Mouse (Mus musculus): Measurements from ENCODE around the gene Sytl1. TPM values are rescaled to one million over a fixed set of nuclear protein-coding genes. Genes with fewer than 3 reads are reported as not detected.

Gene Sytl1
- 0.12 and 2.3 TPM in 2 replicates for polyA plus RNA-seq (2015; fragmentation: Nextera tagmentation; extraction: Ambion mirVana)

GRCm38 (mm10) chr4:133262882-133263281 is at the start of gene Sytl1:
Gene Sytl1, minus strand, starts transcription at chr4:133263113.

DNA sequence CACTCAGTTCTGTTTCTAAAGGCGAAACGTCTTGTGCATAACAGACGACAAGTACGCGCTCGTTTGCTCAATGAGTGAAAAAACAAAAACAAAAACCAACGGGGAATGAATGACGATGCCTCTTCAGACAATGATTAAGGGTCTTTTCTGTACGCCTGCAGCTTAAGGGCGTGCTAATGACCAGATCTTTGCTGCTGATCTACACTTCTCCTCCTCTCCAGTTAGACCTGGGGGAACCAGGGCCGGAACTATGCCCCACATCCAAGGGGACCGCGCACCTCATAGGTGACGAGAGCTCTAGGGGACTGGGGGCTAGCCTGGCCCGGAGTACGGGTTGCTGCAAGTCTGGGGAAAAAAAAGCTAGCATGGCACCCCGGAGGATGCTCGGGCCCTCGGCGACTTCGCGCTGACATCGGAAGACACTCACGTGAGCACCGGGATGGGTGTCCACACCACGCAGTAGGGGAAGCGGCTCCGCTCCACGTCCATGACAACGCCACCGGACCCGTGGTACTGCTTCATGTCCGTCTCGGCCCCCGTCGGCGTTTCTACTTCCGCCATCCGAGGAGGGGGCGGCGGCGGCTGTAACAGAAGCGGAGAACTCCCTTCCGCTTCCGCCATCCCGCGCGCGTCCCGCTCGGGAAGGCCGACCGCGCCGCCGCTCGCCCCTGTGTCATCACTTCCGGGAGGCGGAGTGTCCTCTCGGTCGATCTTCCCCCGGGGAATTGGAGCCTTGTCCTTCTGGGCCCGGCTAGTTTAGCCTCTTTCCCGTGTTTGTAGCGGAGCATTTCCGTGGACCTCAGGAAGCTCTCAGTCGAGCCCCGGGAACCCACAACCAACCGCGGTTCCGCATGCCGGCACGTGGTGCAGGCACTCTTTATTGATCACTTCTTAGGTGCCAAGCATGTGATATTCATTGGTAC is 14.5 kb upstream of the Sytl1 start, which contains the start of gene Tmem222:
Tmem222 (minus strand) TSS at position 689 of the 923 bp plus-strand sequence.

DNA sequence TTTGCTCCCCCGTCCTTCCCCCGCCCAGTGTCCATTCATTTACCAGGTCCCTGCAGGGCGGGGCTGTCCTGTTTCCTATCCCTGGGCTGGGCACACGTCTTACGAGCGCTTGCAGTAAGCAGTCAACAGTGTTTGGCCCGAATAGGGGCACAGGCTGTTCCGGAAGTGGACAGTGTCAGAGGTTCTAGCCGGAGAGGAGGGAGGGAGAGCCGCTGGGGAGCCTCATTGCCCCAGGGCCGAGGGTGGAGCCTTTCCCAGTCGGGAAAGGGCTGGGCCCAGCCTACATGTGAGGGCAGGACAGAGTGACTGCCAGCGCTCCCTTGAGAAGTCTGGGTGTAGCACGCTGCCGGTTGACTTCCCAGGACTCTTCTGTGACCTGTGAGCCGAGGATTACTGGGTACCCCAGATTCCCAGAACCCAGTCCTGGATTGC is 22.4 kb downstream of the Sytl1 start, which contains the start of gene Map3k6:
Map3k6 (plus strand) TSS at position 329 of the 432 bp plus-strand sequence.

DNA sequence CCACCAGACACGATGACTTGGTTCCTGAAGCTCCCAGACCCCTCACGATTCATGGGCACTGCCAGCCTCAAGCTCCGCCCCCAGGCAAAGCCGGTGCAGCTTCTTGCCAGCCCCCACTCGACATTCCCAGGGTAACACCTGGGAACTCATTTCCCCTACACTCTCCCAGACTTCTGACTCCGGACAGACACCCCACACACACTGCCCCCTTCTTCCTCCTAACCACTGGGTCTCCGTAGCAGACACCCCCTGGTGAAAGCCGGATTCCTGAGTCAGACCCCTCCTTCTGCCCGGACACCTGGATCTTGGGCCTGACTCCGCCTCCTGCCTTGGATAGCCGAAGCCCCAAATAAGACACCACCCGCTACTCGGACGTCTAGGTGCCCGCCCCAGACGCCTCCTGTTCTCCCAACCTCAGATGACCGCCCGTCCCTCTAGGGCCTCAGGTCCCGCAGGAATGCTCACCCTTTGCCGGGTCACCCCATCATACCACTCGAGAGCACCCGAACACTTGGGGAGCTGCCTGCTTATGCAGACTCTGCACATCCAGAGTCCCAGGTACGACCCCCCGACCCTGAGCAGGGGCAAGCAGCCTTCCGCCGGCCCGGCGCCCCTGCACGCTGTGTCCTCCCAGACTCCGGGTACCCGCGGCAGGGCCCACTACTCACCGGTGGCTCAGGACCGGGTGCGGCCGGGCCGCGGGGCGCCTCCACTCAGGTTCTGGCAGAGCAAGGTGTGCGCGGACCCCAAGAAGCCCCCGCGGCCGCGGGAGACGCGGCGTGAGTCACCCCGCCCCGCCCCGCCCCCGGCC is 51.0 kb downstream of the Sytl1 start, which contains the start of the genes Cd164l2 and Gpr3:
Cd164l2 (plus strand) TSS at position 381 of the 811 bp plus-strand sequence.
Gpr3 (minus strand) TSS at position 786 of the 811 bp plus-strand sequence.

Other genes with a start within 250 kb of the Sytl1 start
- 48.2 and 53.1 TPM in 2 replicates for gene Wasf2, start 132.6 kb downstream of the Sytl1 start, polyA plus RNA-seq (2015; fragmentation: Nextera tagmentation; extraction: Ambion mirVana)
- gene Cd164l2, start 51.0 kb downstream of the Sytl1 start, polyA plus RNA-seq (2015; fragmentation: Nextera tagmentation; extraction: Ambion mirVana): 0.27 and 1.1 TPM in 2 replicates
- gene Gpr3, start 50.6 kb downstream of the Sytl1 start, polyA plus RNA-seq (2015; fragmentation: Nextera tagmentation; extraction: Ambion mirVana): 0.07 TPM in 1 of 2 replicates, not detected in the other
- 0.76 and 2.4 TPM in 2 replicates for gene Map3k6, start 22.3 kb downstream of the Sytl1 start, polyA plus RNA-seq (2015; fragmentation: Nextera tagmentation; extraction: Ambion mirVana)
- 37.3 and 41.1 TPM in 2 replicates for gene Tmem222, start 14.7 kb upstream of the Sytl1 start, polyA plus RNA-seq (2015; fragmentation: Nextera tagmentation; extraction: Ambion mirVana)
- 12.8 and 13.2 TPM in 2 replicates for gene Wdtc1, start 90.4 kb upstream of the Sytl1 start, polyA plus RNA-seq (2015; fragmentation: Nextera tagmentation; extraction: Ambion mirVana)
- gene Slc9a1, start 106.6 kb upstream of the Sytl1 start, polyA plus RNA-seq (2015; fragmentation: Nextera tagmentation; extraction: Ambion mirVana): 3.9 and 4.1 TPM in 2 replicates
- 0.44 and 0.76 TPM in 2 replicates for gene Tent5b, start 217.0 kb upstream of the Sytl1 start, polyA plus RNA-seq (2015; fragmentation: Nextera tagmentation; extraction: Ambion mirVana)
- 1.1 and 1.6 TPM in 2 replicates for gene Trnp1, start 235.4 kb upstream of the Sytl1 start, polyA plus RNA-seq (2015; fragmentation: Nextera tagmentation; extraction: Ambion mirVana)

Measured in skeletal muscle tissue, postnatal 0 days (tissue).